Mouse (Mus musculus): Measurements from ENCODE around the gene Tgds.
"Not testable (repeated sequence)": the region's sequence is repeated elsewhere in the genome, so short reads cannot be mapped to it uniquely, and the experiment has no call there.

DNA sequence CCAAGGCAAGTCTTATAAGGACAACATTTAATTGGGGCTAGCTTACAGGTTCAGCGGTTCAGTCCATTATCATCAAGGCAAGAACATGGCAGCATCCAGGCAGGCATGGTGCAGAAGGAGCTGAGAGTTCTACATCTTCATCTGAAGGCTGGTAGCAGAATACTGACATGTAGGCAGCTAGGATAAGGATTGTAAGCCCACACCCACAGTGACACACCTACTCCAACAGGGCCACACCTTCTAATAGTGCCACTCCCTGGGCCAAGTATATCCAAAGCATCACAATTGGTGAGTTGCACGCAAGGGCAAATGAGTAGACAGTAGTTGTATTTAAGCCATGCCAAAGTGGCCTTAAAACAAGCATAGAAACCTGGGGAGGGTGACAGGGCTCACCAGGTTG is 25.1 kb downstream of the Tgds start:
- not testable (repeated sequence) for TF ChIP-seq EP300, CTCF (IDR thresholded peaks at IDR 0.05)

Data from lung, postnatal 0 days (tissue).